Mouse (Mus musculus): Measurements from ENCODE around the gene Galnt9. TPM values are rescaled to one million over a fixed set of nuclear protein-coding genes. Genes with fewer than 3 reads are reported as not detected.

Gene Galnt9
- polyA plus RNA-seq, 1 experiment from 2014 or later: 0.27 TPM

DNA sequence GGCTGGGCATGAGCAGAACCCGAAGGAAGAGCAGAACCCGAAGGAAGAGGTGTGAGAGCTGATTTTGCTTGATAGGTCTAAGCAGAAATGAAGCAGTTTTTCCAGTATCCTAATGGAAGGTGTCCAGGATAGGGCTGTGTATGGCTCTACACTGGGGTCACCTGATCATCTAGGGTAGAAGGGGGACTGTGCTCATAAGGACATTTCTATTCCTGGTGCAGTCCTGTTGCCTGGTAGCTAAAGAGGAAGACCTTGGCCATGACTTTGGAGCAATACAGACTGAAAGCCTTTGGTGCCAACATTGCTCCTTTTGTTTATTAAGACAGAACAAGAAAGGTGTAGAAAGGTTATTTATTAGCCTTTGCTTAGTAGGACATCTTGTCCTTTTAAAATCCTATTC, 119.9 kb downstream of the Galnt9 start:
- Histone ChIP-seq H3K36me3 (ENCODE audit: control insufficient read depth, insufficient read depth, low read length) (peaks cover 19% of the 10 kb centered on the region), H3K27me3 (replicated peaks; ENCODE audit: control insufficient read depth, insufficient read depth, low read length) (no peaks in the 10 kb centered on the region), H3K9ac (ENCODE audit: low read depth, low read length) (no peak overlapping the region), H3K27ac (ENCODE audit: low read length) (no peak overlapping the region), H3K9me3 (ENCODE audit: control insufficient read depth, low read length) (no peaks in the 10 kb centered on the region), H3K4me2 (ENCODE audit: low read depth, low read length) (no peak overlapping the region), H3K4me3 (ENCODE audit: low read length) (no peak overlapping the region), H3K4me1 (ENCODE audit: control insufficient read depth, insufficient read depth, low read length) (no peaks in the 10 kb centered on the region)
- no peak for ATAC-seq
- WGBS: 96% methylated on average over 2 of the region's 2 CpGs

DNA sequence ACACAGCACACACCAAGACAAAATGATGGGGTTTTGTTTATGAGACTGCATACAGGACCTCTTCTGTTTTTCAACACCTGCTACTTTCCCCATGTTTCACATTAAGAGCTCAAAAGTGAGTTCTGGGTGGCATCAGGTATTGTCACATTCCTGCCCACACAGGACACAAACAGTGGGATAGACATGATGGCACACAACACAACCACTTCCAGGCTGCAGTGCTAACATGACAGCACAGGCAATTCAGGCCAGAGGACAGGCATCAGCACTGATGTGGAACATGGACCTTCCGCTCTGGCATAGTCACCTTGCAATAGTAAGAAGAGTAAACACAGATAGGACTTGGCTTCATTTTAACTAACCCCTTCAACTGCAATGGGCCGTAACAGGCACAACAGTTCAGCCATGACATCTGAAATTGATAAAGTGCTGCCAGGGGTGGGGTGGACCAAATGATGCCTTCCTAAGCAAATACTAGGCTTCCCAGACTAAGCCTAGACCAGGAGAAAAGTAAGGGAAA, 120.7 kb downstream of the Galnt9 start:
- Histone ChIP-seq H3K4me3 (ENCODE audit: low read length) (no peak overlapping the region), H3K9me3 (ENCODE audit: control insufficient read depth, low read length) (no peaks in the 10 kb centered on the region), H3K9ac (ENCODE audit: low read depth, low read length) (no peak overlapping the region), H3K27me3 (replicated peaks; ENCODE audit: control insufficient read depth, insufficient read depth, low read length) (no peaks in the 10 kb centered on the region), H3K27ac (ENCODE audit: low read length) (no peak overlapping the region), H3K4me2 (ENCODE audit: low read depth, low read length) (no peak overlapping the region), H3K4me1 (ENCODE audit: control insufficient read depth, insufficient read depth, low read length) (no peaks in the 10 kb centered on the region), H3K36me3 (ENCODE audit: control insufficient read depth, insufficient read depth, low read length) (peaks cover 19% of the 10 kb centered on the region)
- 84% methylated on average over 2 of the region's 2 CpGs for WGBS
- no peak for ATAC-seq

- Histone ChIP-seq H3K27ac (ENCODE audit: low read length) (no peak overlapping the region), H3K4me2 (ENCODE audit: low read depth, low read length) (no peak overlapping the region), H3K9ac (ENCODE audit: low read depth, low read length) (no peak overlapping the region), H3K27me3 (replicated peaks; ENCODE audit: control insufficient read depth, insufficient read depth, low read length) (no peaks in the 10 kb centered on the region), H3K36me3 (ENCODE audit: control insufficient read depth, insufficient read depth, low read length) (peaks cover 14% of the 10 kb centered on the region), H3K4me3 (ENCODE audit: low read length) (no peak overlapping the region), H3K4me1 (ENCODE audit: control insufficient read depth, insufficient read depth, low read length) (no peaks in the 10 kb centered on the region), H3K9me3 (ENCODE audit: control insufficient read depth, low read length) (no peaks in the 10 kb centered on the region)
- 69% methylated on average over 6 of the region's 6 CpGs for WGBS
- ATAC-seq: no peak
Observed at GRCm38 (mm10) chr5:110665486-110666121, 121.4 kb downstream of the Galnt9 start.

Small RNA genes within 50 kb of the gene (microRNA-seq; reads per million reads assigned to microRNA genes)
- gene Mir7026: 1.8 reads per million

Other genes with a start within 250 kb of the Galnt9 start
- 1.2 and 1.4 TPM in 2 replicates for gene P2rx2, start 201.1 kb upstream of the Galnt9 start, polyA plus RNA-seq (2015; fragmentation: Nextera tagmentation; extraction: Ambion mirVana)
- gene Lrcol1, start 199.6 kb upstream of the Galnt9 start, polyA plus RNA-seq (2015; fragmentation: Nextera tagmentation; extraction: Ambion mirVana): not detected in 2 replicates
- 4.3 TPM in 2 replicates for gene Fbrsl1, start 95.9 kb upstream of the Galnt9 start, polyA plus RNA-seq (2015; fragmentation: Nextera tagmentation; extraction: Ambion mirVana)
- 52.4 and 56.3 TPM in 2 replicates for gene Noc4l, start 109.1 kb downstream of the Galnt9 start, polyA plus RNA-seq (2015; fragmentation: Nextera tagmentation; extraction: Ambion mirVana)
- gene Ddx51, start 109.1 kb downstream of the Galnt9 start, polyA plus RNA-seq (2015; fragmentation: Nextera tagmentation; extraction: Ambion mirVana): 16.3 and 17.0 TPM in 2 replicates
- gene Ep400, start 226.4 kb downstream of the Galnt9 start, polyA plus RNA-seq (2015; fragmentation: Nextera tagmentation; extraction: Ambion mirVana): 30.8 and 37.2 TPM in 2 replicates
- 66.8 and 67.0 TPM in 2 replicates for gene Pus1, start 236.3 kb downstream of the Galnt9 start, polyA plus RNA-seq (2015; fragmentation: Nextera tagmentation; extraction: Ambion mirVana)

Data from intestine, embryonic 16.5 days (tissue).